In the genomic region with DNA sequence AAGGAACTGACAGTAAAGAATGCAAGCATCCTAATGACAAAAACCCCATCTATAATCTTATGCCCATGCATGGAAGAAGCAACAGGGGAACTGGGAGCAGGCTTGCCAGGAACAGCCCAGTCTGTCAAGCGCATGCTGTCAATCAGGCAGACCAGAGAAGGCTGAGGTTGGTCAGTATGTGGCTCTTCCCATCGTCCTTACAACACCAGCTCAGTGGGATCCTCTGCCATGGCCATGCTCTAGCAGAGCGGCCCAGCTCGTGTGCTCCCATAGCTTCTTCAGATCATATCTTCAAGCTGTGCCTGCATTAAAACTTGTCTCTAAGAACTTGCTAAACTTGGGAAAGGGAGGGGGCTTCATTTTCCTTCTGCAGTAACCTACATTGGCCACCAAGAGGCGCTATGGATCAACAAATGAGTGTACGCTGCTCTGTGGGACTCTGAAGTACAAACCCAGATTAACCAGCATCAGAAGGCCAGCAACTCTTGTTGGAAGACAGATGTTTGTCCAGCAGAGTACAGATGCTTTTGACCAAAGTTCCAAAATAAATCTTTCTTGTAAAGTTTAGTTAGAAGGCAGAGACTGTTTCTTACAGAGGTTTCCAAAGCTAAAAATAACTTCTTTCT, we compare ENCODE assay signal across 8 mouse cellular contexts.
DNase-seq lines count a peak whose midpoint lies in the region.

No protein-coding gene starts in this region.

- peak; percentile 34 to 35 for DNase-seq in adrenal gland, adult 18-20 months (ENCODE audit: low spot score in 2 of 2)
- DNase-seq in adrenal gland, adult 2 months: no peak
- peak; percentile 75 for DNase-seq in 416B (ENCODE audit: low read depth)
- DNase-seq in brain, embryonic 18.5 days (ENCODE audit: low read depth, low spot score): peak; percentile 49
- DNase-seq in gastrocnemius, adult 18-20 months (ENCODE audit: low spot score): peak; percentile 70
- DNase-seq in kidney, postnatal 10 days: peak; percentile 71
- DNase-seq in lung, postnatal 25 days (ENCODE audit: low spot score): peak; percentile 39
- DNase-seq in testis, postnatal 10 days (ENCODE audit: low spot score): peak; percentile 68
